Mouse (Mus musculus) cortical plate, adult 2 months (tissue): Measurements from ENCODE around the gene Frrs1l. TPM values are rescaled to one million over a fixed set of nuclear protein-coding genes. Genes with fewer than 3 reads are reported as not detected.

Source experiments
- H3K27ac ChIP-seq: fragments of 200-500 bp; 2 replicates; pipeline ENCODE4 v1.5.1; 2012; ENCODE audit warnings: low read length, control low read depth, inconsistent platforms; ENCODE audit not compliant: insufficient read depth
- H3K4me1 ChIP-seq: fragments of 200-500 bp; 2 replicates; pipeline ENCODE4 v1.6.1; 2011; ENCODE audit warnings: low read length; ENCODE audit not compliant: control insufficient read depth, insufficient read depth
- H3K4me3 ChIP-seq: fragments of 200-500 bp; 2 replicates; pipeline ENCODE4 v1.5.1; 2011; ENCODE audit warnings: mild to moderate bottlenecking, low read length, control low read depth; ENCODE audit not compliant: insufficient read depth
- CTCF ChIP-seq: fragments of 200-500 bp; IDR thresholded peaks from 2 replicates; pipeline ENCODE4 v1.5.1; 2011; ENCODE audit warnings: mild to moderate bottlenecking, control low read depth, low read length; ENCODE audit not compliant: insufficient read depth; ENCODE audit errors: extremely low read depth
- POLR2A ChIP-seq: fragments of 200-500 bp; IDR thresholded peaks from 2 replicates; pipeline ENCODE4 v1.6.1; 2011; ENCODE audit warnings: mild to moderate bottlenecking, low read length, control low read depth; ENCODE audit not compliant: insufficient read depth; ENCODE audit errors: extremely low read depth
- polyA plus RNA-seq: library from polyadenylated mRNA; depleted of rRNA; stranded (reverse); fragments of >200 nt; gene quantifications from 2 replicates; pipeline ENCODE4 v1.2.3, GENCODE M21; 2012; rRNA removed

Gene Frrs1l
- polyA plus RNA-seq = 91.8 and 97.1 TPM in 2 replicates

GRCm38 (mm10) chr4:56990215-56990584 is at the start of gene Frrs1l:
Gene Frrs1l (minus strand): TSS chr4:56990391.
- peaks cover 4% of the 10 kb centered on the region for H3K4me1 ChIP-seq

DNA sequence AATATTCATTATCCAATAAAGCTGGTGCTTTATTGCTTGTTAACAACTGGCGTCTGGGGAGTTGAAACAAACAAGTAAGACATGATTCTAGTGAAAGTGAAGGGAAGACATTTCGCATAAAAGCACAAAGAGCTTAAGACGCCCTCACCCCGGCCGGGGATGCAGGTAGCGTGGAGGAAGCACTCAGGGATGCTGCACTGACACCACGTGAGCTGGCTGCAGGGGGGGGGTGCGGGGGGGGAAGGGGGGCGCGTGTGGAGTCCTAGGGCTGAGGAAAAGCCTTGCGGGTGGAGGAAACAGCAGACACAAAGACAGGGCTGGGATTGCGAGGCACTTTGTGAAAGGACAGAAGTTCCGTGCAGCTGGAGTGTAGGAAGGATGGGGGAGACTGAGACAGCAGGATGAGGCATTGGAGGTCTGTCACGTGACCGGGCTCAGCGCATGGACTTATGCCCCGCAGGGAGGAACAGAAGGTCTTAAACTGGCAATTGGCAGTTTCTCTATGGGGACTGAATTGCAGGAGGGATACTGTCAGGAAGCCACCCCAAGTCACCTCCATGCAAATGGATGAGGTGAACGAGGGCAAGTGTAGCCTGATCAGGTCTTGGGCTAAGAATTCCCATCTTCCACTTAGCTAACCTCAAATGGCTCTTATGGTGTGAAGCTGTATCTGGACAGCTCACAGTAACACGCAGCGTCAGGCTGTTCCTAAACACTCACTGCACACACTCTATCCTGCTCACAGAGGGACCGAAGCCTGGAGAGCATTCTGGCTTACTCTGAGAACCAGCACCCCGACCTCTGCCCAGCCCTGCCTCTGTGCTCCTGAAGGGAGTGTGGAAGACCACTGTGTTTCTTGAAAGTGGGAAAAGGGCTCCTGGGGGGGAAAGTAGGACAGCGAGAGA is 49.2 kb upstream of the Frrs1l start:
- Histone ChIP-seq H3K27ac (no peak overlapping the region), H3K4me3 (0 out of 2 replicates have a peak overlapping the region, but pooled peaks have one; percentile 5), H3K4me1 (no peaks in the 10 kb centered on the region)
- no peak for TF ChIP-seq POLR2A
- TF ChIP-seq CTCF = no peak

More at GRCm38 (mm10) chr4:56990215-56990584, at the start of gene Frrs1l:
- H3K4me3 ChIP-seq = peak within 1 kb of the TSS; percentile 95
- H3K27ac ChIP-seq = peak within 1 kb of the TSS; percentile 93
- no peak for TF ChIP-seq CTCF
- peak; percentile 67; the same call in 1 of the 2 replicates for TF ChIP-seq POLR2A

DNA sequence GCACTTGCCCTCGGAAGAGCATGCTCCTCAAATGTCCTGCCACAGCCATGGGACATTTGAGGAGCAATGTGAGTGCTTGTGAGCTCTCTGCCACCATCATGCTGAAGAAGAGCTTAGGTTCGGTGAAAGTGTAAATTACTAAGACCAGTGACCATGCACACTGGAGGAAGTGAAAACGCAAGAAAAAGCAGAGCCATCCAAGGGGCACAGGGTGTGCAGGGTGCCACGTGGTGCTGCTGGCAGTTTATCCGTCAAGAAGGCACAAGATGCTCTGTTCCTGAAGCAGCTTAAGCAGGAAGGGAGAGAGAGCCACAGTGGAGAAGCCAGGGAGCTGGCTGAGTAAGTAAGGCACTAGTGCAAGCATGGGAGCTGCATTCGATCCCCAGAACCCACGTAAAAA is 47.4 kb upstream of the Frrs1l start:
- Histone ChIP-seq H3K27ac (no peak overlapping the region), H3K4me1 (no peaks in the 10 kb centered on the region), H3K4me3 (no peak overlapping the region)
- TF ChIP-seq POLR2A = no peak
- TF ChIP-seq CTCF = no peak

DNA sequence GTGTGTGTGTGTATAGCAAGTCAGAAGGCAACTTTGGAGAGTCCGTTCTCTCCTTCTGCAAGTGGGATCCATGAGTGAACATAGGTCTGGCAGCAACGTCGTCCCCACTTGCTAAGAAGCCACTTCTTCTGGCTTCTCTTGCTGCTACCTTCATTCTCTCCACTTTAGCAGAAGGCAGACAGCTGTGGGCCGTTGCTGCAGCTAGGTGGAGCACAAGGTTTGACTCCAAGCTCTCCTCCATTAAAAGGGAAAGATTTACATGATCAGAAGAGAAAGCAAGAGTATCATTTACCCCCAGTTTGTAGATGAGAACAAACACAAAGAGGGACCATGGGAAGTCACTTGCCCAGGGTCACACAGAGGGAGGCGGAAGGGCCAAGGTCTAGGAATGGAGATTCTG is 44.0 kb upstream of the Frrs1l start:
- TF ChIP-seq POLR2A (no peak), CTCF (0 out of 2 replicates have a peak, but pooled peaks have one; percentile 9)
- Histone ChIP-seq H3K27ac (no peak overlapping the region), H3K4me3 (no peak overlapping the region), H3K4me1 (no peaks in the 10 kb centered on the region)

DNA sequence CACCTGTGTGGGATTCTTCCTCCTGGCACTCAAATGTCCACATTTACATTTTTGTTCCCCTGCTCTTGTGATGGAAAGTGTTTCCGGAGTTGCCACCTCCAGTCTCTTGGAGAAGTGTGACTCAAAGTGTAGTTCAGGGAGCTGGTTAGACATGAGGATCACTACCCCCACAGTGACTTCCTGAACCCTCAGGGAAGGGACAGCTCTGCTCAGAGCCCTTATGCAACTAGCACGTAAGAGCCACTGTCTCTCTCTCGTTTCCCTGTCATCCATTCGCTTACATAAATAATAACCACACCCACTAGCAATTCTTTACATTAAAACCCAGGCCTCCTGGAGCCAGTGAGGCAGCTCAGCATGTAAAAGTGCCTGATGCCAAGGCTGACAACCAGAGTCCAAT is 41.2 kb upstream of the Frrs1l start:
- no peak overlapping the region for H3K27ac ChIP-seq
- no peak overlapping the region for H3K4me3 ChIP-seq
- TF ChIP-seq POLR2A (no peak), CTCF (no peak)
- peaks cover 3% of the 10 kb centered on the region; the same call in 1 of the 2 replicates for H3K4me1 ChIP-seq

- no peak overlapping the region for H3K4me3 ChIP-seq
- peaks cover 3% of the 10 kb centered on the region; the same call in 1 of the 2 replicates for H3K4me1 ChIP-seq
- H3K27ac ChIP-seq = no peak overlapping the region
- no peak for TF ChIP-seq POLR2A
- no peak for TF ChIP-seq CTCF
Observed at GRCm38 (mm10) chr4:57027954-57028353, 37.8 kb upstream of the Frrs1l start.

- Histone ChIP-seq H3K27ac (no peak overlapping the region), H3K4me1 (peaks cover 3% of the 10 kb centered on the region; the same call in 1 of the 2 replicates), H3K4me3 (no peak overlapping the region)
- TF ChIP-seq POLR2A (no peak), CTCF (no peak)
Observed at GRCm38 (mm10) chr4:57023527-57023926, 33.3 kb upstream of the Frrs1l start.

DNA sequence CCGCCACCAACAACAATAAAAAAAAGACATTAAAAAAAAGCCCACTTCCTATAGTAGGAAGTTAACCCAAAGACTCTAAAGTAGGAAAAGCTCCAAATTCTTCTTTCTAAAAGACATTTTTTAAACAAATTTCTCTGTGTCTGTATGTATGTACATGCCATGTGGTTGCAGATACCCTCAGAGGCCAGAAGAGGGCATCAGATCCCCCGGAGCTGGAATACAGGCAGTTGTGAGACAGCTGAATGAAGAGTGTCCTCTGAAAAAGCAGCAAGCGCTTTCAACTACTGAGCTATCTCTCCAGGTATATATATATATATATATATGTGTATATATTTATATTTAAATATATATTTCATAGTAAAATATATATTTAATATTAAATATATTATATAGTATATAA is 31.1 kb upstream of the Frrs1l start:
- no peak overlapping the region for H3K4me3 ChIP-seq
- TF ChIP-seq POLR2A (no peak), CTCF (no peak)
- H3K4me1 ChIP-seq = no peaks in the 10 kb centered on the region
- H3K27ac ChIP-seq = no peak overlapping the region

- TF ChIP-seq POLR2A = no peak
- peak; percentile 73 for TF ChIP-seq CTCF
- Histone ChIP-seq H3K4me3 (no peak overlapping the region), H3K27ac (no peak overlapping the region), H3K4me1 (no peaks in the 10 kb centered on the region)
Observed at GRCm38 (mm10) chr4:57017229-57017628, 27.0 kb upstream of the Frrs1l start.

DNA sequence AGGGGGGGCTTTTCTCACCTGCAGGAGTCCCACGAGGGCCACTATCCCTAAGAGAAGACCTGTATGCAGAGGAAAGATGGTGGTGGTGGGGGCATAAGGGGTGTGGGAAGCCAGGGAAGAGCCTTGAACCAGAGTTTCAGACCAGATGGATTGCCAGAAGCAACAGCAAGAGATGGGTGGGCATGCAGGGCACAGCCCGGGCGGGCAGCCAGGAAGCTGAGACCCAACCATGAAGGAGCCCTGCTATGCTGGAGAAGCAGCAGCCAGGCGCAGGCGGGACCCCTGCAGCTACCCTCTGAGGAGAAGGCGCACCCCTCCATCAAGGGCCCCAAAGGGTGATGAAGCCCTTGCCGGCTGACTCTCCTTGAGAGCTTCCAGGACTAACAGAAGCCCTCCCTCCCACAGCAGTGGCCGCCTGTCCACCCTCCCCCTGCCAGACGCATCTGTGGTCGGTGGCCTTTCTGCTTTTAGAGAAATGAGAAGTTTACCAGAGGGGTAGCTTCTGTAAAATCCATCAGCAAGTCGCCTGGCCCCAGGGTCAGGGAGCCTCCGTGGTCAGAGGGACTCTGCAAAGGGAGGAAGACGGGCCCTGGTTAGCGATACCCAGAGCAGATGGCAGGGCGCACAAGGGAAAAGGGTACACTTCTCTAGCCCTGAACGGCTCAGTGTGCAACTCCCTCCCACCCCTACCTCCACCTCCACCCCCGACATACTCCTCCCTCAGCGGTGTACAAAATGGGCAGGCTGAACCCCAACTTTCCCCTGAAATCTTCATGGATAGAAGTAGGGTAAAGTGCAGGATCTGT is 26.4 kb upstream of the Frrs1l start:
- H3K27ac ChIP-seq = no peak overlapping the region
- no peaks in the 10 kb centered on the region for H3K4me1 ChIP-seq
- H3K4me3 ChIP-seq = no peak overlapping the region
- no peak for TF ChIP-seq CTCF
- no peak for TF ChIP-seq POLR2A

GRCm38 (mm10) chr4:57015032-57015431 is 24.8 kb upstream of the Frrs1l start:
- H3K27ac ChIP-seq = no peak overlapping the region
- no peaks in the 10 kb centered on the region for H3K4me1 ChIP-seq
- no peak overlapping the region for H3K4me3 ChIP-seq
- TF ChIP-seq POLR2A (no peak), CTCF (no peak)
